In the genomic region with DNA sequence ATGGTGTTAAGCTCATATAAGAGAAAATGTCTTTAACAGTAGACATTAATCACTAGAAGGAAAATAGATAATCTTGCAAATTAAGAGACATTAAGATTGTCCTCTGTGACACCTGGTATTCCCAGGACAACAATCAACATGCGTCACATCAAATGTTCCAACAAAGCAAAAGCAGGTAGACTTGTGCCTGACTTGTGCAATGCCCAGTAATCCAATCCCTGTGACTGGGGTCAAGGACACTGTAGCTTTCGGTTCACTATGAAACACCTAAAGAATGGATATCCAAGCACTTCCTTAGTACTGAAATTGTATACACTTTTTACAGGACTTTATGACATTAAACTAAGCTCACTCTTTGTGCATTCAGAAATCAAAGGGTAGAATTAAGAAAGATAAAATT, we compare ENCODE assay signal across 16 mouse cellular contexts.
"Had no signal": no experiment of that assay in that cellular context is flagged by ENCODE, and none has a peak within 500 bp of the region (broad histone marks: within the 10 kb centered on the region; RNA-seq: fewer than 3 reads in every experiment).

No protein-coding gene starts in this region.

- H3K9me3 ChIP-seq: neural tube, embryonic 13.5 days; neural tube, embryonic 15.5 days; stomach, embryonic 15.5 days had no signal

- H3K4me3 ChIP-seq: neural tube, embryonic 13.5 days; neural tube, embryonic 15.5 days; stomach, embryonic 15.5 days had no signal

- DNase-seq: retina, postnatal 1 day; right cerebral cortex, adult 18-20 months; right cerebral cortex, postnatal 14 days; right cerebral cortex, postnatal 25 days; right cerebral cortex, postnatal 4 days; spleen, adult 18-20 months; thymus, adult 18-20 months; thymus, adult 2 months; thymus, postnatal 14 days; thymus, postnatal 25 days; thymus, postnatal 36 days; thymus, postnatal 4 days had no signal

- H3K27ac ChIP-seq: neural tube, embryonic 13.5 days; neural tube, embryonic 15.5 days; stomach, embryonic 15.5 days; stomach, postnatal 0 days had no signal

- H3K9ac ChIP-seq: neural tube, embryonic 13.5 days; neural tube, embryonic 15.5 days; stomach, embryonic 15.5 days had no signal

- H3K36me3 ChIP-seq: neural tube, embryonic 13.5 days; neural tube, embryonic 15.5 days; stomach, embryonic 15.5 days had no signal

- H3K4me2 ChIP-seq: neural tube, embryonic 13.5 days; neural tube, embryonic 15.5 days; stomach, embryonic 15.5 days had no signal

- H3K4me1 ChIP-seq: neural tube, embryonic 13.5 days; neural tube, embryonic 15.5 days; stomach, embryonic 15.5 days had no signal

- H3K27me3 ChIP-seq: neural tube, embryonic 13.5 days; neural tube, embryonic 15.5 days; stomach, embryonic 15.5 days had no signal
